Mouse (Mus musculus) urinary bladder, postnatal 25 days (tissue): ENCODE data around the gene Psmd13.

Source experiments
- DNase-seq: peaks from one replicate; pipeline ENCODE4 v3.0.0; 2022; ENCODE audit warnings: low spot score

Psmd13 gene

DNA sequence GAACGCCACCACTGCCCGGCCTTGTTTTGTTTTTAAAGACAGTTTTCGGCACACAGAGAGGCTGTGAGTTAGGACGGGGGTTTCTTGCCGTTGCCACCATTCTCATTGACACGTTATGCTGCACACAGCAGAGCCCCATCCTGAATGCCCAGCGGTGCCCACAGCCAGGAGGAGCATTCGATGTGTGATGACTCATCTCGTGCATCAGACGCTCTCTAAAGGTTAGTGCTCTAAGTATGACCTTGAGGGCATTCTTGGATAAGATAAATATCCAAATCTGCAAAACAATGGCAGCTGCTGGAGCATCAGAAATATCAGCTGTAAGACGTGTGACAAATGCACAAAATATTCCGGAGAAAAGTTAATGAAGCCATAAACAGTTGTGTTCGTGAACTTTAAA is 25.4 kb downstream of the Psmd13 start:
- no peak for DNase-seq

DNA sequence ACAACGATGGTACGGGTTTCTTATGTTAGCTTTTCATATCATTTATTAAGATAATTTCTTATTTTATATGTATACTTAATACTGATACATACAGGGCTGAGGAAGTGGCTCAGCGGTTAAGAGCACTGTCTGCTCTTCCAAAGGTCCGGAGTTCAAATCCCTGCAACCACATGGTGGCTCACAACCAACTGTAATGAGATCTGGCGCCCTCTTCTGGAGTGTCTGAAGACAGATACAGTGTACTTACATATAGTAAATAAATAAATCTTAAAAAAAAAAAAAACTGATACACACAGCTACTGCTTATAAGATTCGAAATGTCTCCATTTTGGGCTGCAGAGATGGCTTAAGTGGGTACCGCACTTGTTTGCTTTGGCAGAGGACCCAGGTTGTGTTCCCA is 25.9 kb downstream of the Psmd13 start:
- no peak for DNase-seq

GRCm38 (mm10) chr7:140908181-140908580 is 26.4 kb downstream of the Psmd13 start:
- DNase-seq, result no peak

DNA sequence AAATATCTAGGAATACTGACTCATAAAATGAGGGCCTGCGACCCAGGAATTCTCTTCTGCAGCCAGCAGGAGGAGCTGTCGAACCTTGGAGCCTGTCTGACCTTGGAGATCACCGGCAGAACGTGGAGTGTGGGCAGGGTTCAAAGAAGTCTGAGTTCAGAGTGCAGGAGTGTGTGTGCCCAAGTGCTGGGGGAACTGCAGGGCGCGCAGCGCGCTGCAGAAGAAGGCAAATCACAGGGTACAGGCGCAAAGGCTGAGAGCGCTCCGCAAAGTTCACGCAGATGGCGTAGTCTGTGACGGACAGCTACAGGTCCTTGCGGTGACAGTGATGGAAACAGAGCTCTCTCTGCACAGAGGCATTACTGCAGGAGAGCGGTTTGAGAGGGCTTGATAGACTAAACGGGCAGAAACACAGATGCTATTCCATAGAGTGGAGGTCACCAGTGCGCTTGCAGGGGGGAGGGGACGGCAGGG is 26.9 kb downstream of the Psmd13 start:
- peak; percentile 77 for DNase-seq

DNA sequence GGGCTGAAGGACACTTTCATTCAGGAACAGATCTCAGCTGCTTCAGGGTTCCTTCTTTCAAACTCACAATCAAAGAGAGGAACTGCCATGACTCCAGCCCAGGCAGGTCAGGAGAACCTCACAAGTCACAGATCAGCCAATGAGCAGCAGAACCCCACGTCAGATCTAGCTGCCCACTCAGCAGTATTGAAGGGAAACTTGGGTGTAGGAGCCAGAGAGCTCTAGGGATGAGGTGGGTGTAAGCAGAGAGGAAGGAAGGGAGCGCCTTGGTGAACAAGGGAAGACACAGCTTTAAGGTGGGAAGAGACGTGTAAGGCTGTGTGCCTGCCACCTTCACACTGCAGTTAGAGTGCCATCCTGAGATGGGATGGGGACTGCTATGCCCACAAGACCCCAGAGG is 30.5 kb downstream of the Psmd13 start:
- no peak for DNase-seq

DNA sequence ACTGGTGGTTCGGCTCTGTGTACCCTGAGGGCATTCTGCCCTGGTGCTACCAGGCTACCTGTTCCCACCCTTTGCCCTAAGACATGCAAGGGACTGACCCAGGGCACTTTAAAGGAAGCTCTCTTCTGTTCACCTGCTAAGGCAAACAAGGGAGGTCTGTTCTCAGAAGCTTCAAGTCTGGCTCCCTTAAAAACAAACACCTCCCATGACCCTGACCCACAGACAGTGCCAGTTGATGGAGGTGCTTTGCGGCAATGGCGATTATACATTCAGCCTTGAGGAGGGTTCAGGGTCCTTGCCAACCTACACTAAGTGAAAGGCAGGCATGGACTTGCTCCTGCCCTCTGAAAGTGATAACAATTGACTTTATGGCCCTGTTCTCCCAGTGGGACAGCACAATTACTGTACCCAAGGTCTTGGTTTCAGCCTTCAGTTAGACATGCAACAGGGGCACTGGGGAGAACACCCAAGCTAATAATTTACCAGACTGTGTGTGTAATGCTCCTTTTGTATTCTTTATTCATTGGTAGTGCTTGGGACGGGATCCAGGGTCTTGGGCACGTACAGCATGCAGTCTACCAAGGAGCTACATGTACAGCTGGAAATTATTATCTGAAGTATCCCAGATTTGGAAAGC is 31.2 kb downstream of the Psmd13 start:
- DNase-seq, result no peak

GRCm38 (mm10) chr7:140914031-140914690 is 32.4 kb downstream of the Psmd13 start:
- no peak for DNase-seq

GRCm38 (mm10) chr7:140919911-140920310 is 38.1 kb downstream of the Psmd13 start:
- DNase-seq, result no peak

DNA sequence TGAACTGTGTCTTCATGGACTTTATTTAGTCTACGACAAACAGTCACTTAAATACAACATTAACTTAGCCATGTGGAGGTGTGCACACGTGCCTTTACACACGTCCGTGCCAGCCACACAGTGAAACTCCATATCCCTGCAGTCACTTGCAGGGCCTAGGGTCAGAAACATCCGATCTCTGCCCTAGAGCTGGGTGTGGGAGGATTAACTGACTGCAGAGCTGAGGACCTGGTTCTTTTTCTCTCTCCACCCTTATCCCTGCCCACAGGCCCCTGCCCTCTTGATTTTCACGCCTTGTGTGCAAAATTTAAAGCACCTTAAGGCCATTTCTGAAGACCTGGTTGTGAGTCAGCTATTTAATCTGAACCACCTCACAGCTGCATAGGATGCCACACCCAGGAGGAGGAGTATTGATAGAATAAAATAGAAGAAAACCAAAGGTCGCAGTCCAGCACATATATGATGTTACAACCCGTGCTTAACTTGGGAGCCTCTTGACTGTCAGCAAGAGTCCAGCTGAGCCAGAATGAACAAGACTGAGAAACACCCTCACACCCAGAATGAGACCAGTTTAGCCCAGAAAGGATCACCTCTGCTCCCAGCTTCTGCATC is 38.8 kb downstream of the Psmd13 start, which contains the start of gene Nlrp6:
Nlrp6 (plus strand) TSS at position 485 of the 612 bp plus-strand sequence.
- no peak for DNase-seq

- DNase-seq, result no peak
These were observed 39.6 kb downstream of the Psmd13 start for GRCm38 (mm10) chr7:140921225-140921975.

- no peak for DNase-seq
These were observed 40.8 kb downstream of the Psmd13 start for GRCm38 (mm10) chr7:140922398-140923069.

DNA sequence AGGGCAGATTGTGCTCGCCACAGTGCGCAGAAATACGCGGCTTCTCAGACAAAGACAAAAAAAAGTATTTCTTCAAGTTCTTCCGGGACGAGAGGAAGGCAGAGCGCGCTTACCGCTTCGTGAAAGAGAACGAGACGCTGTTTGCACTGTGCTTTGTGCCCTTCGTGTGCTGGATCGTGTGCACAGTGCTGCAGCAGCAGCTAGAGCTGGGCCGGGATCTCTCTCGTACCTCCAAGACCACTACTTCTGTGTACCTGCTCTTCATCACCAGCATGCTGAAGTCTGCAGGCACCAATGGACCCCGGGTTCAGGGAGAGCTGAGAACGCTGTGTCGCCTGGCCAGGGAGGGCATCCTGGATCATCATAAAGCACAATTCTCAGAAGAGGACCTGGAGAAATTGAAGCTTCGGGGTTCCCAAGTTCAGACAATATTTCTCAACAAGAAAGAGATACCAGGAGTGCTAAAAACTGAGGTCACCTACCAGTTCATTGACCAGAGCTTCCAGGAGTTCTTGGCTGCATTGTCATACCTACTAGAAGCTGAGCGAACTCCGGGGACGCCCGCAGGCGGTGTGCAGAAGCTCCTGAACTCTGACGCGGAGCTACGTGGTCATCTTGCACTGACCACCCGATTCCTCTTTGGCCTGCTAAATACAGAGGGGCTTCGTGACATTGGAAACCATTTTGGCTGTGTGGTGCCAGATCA is 41.5 kb downstream of the Psmd13 start:
- no peak for DNase-seq

- no peak for DNase-seq
These were observed 45.4 kb downstream of the Psmd13 start for GRCm38 (mm10) chr7:140927181-140927580.

DNA sequence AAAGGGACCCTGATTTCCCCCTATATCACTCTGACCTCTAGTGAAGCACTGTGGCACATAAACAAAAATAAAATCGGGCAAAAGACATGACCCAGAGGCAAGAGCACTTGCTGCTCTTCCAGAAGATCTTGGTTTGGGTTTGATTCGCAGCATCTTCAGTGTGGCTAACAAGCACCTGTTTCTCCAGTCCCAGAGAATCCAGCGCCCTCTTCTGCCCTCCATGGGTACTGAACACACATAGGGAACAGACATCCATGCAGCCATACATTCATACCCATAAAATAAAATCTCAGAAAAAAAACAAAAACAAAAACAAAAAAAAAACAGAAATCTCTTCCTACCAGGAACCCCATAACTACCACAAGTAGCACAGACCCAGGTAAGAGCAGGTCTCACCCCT is 56.7 kb downstream of the Psmd13 start:
- DNase-seq, result no peak

GRCm38 (mm10) chr7:140938896-140939295 is 57.1 kb downstream of the Psmd13 start:
- DNase-seq, result no peak

DNA sequence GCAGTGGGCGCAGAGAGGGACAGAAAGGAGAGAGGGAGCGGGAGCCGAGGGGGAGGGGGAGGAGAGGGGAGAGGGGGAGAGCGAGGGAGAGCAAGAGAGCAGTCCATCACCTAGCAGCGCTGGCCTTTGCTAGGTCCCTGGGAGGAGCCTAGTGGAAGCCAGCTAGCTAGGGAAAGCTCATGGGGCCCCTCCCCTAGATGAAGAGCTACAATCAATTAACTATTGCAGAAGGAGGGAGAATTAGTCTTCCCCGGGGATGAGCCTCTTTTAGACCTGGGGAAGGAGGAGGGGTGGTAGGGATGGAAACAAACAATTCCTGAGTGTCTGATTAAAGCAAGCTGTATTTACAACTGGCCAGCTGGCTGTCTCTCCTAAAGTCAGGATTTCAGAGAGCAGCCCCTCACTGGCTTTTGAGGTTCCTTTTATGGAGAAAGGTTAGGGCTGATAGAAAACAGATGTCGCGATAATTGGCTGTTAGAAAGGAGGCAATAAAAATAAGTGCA is 58.0 kb downstream of the Psmd13 start:
- no peak for DNase-seq

GRCm38 (mm10) chr7:140941222-140942051 is 59.7 kb downstream of the Psmd13 start, which contains the start of gene Pgghg:
TSS of gene Pgghg (plus strand) at chr7:140941391.
- peak; percentile 78 for DNase-seq

- no peak for DNase-seq
These were observed 60.6 kb downstream of the Psmd13 start for GRCm38 (mm10) chr7:140942341-140942740.

DNA sequence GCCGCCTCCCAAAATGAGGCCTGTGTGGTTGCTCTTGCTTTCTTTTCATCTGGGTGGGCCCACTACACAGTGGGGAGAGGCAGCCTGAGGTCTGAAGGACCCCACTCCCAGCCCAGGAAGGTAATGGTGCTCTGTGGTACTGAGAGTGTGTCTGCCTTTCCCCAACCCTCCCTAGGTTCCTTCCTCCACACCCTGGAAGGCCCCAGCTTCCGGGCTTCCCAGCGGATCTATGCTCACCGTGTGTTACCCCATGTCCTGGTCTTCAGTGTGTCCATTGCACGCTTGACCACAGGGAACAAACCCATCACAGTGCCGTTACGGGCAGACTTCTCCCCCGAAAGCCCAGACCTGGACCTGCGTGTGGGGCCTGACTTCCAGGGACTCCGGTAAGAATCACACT is 61.0 kb downstream of the Psmd13 start:
- no peak for DNase-seq

- DNase-seq, result no peak
These were observed 61.6 kb downstream of the Psmd13 start for GRCm38 (mm10) chr7:140943356-140943755.
